Mouse (Mus musculus) intestine, embryonic 15.5 days (tissue): ENCODE measurements around the gene Pde8b. TPM values are rescaled to one million over a fixed set of nuclear protein-coding genes. Genes with fewer than 3 reads are reported as not detected.

Source experiments
- ATAC-seq: fragments of 200-750 bp; cut with Nextera tagmentation; 2 replicates; pipeline ENCODE4 v1.8.0; 2017; ENCODE audit warnings: moderate TSS enrichment, moderate library complexity
- H3K27ac ChIP-seq: fragments of 300-500 bp; sonication (generic); 2 replicates; pipeline ENCODE4 v1.5.1; 2015; ENCODE audit warnings: mild to moderate bottlenecking, inconsistent platforms
- H3K27me3 ChIP-seq: fragments of 300-500 bp; sonication (generic); replicated peaks from 2 replicates; pipeline ENCODE4 v1.6.1; 2015; ENCODE audit warnings: inconsistent platforms
- H3K36me3 ChIP-seq: fragments of 300-500 bp; sonication (generic); 2 replicates; pipeline ENCODE4 v1.6.1; 2015; ENCODE audit warnings: inconsistent platforms
- H3K4me1 ChIP-seq: fragments of 300-500 bp; sonication (generic); replicated peaks from 2 replicates; pipeline ENCODE4 v1.6.1; 2015; ENCODE audit warnings: inconsistent platforms
- H3K4me2 ChIP-seq: fragments of 300-500 bp; sonication (generic); replicated peaks from 2 replicates; pipeline ENCODE4 v1.6.1; 2015; ENCODE audit warnings: mild to moderate bottlenecking, inconsistent platforms
- H3K4me3 ChIP-seq: fragments of 300-500 bp; sonication (generic); replicated peaks from 2 replicates; pipeline ENCODE4 v1.5.1; 2015; ENCODE audit warnings: inconsistent platforms
- H3K9ac ChIP-seq: fragments of 300-500 bp; sonication (generic); 2 replicates; pipeline ENCODE4 v1.6.1; 2015; ENCODE audit warnings: inconsistent platforms
- H3K9me3 ChIP-seq: fragments of 300-500 bp; sonication (generic); 2 replicates; pipeline ENCODE4 v1.6.1; 2016; ENCODE audit warnings: inconsistent platforms
- WGBS: fragments of 180-500 bp; shearing (Covaris S2); methylation state at CpG from one replicate; pipeline ENCODE4 v1.1.7; 2015; 5-methylcytosine and 5-hydroxymethylcytosine counted together
- polyA plus RNA-seq: library from polyadenylated mRNA; unstranded; fragments of >200 nt; fragmentation: Nextera tagmentation; extraction: Ambion mirVana; gene quantifications from 2 replicates; pipeline ENCODE4 v1.2.1, GENCODE M21; 2015

Gene Pde8b
- polyA plus RNA-seq, 1 experiment from 2014 or later = 9.5 TPM

GRCm38 (mm10) chr13:95055742-95056388 lies 194.3 kb downstream of the Pde8b start:
- WGBS = 89% methylated on average over 1 of the region's 1 CpGs
- no peaks in the 10 kb centered on the region for H3K9me3 ChIP-seq
- H3K27ac ChIP-seq = no peak overlapping the region
- no peak overlapping the region for H3K9ac ChIP-seq
- H3K27me3 ChIP-seq = no peaks in the 10 kb centered on the region
- no peaks in the 10 kb centered on the region for H3K4me1 ChIP-seq
- H3K36me3 ChIP-seq = no peaks in the 10 kb centered on the region
- H3K4me2 ChIP-seq = no peak overlapping the region
- no peak for ATAC-seq
- H3K4me3 ChIP-seq = no peak overlapping the region

GRCm38 (mm10) chr13:95052421-95052820 lies 197.7 kb downstream of the Pde8b start:
- H3K36me3 ChIP-seq = no peaks in the 10 kb centered on the region
- no peak overlapping the region for H3K27ac ChIP-seq
- no peaks in the 10 kb centered on the region for H3K4me1 ChIP-seq
- H3K9ac ChIP-seq = no peak overlapping the region
- H3K4me2 ChIP-seq = no peak overlapping the region
- H3K4me3 ChIP-seq = no peak overlapping the region
- 78% methylated on average over 3 of the region's 3 CpGs for WGBS
- no peak for ATAC-seq
- no peaks in the 10 kb centered on the region for H3K9me3 ChIP-seq
- H3K27me3 ChIP-seq = no peaks in the 10 kb centered on the region

GRCm38 (mm10) chr13:95050398-95050797 lies 199.7 kb downstream of the Pde8b start:
- WGBS = 80% methylated on average over 4 of the region's 4 CpGs
- Histone ChIP-seq H3K4me3 (no peak overlapping the region), H3K4me1 (no peaks in the 10 kb centered on the region), H3K9me3 (no peaks in the 10 kb centered on the region), H3K27ac (no peak overlapping the region), H3K36me3 (no peaks in the 10 kb centered on the region), H3K9ac (no peak overlapping the region), H3K27me3 (no peaks in the 10 kb centered on the region), H3K4me2 (no peak overlapping the region)
- ATAC-seq = no peak

GRCm38 (mm10) chr13:95044108-95044507 lies 206.0 kb downstream of the Pde8b start:
- H3K4me2 ChIP-seq = no peak overlapping the region
- no peak overlapping the region for H3K9ac ChIP-seq
- no peaks in the 10 kb centered on the region for H3K9me3 ChIP-seq
- H3K27ac ChIP-seq = no peak overlapping the region
- no peak overlapping the region for H3K4me3 ChIP-seq
- no peaks in the 10 kb centered on the region for H3K27me3 ChIP-seq
- 21% methylated on average over 1 of the region's 1 CpGs for WGBS
- no peaks in the 10 kb centered on the region for H3K4me1 ChIP-seq
- no peaks in the 10 kb centered on the region for H3K36me3 ChIP-seq
- no peak for ATAC-seq

GRCm38 (mm10) chr13:95040140-95040738 lies 209.9 kb downstream of the Pde8b start:
- H3K36me3 ChIP-seq = no peaks in the 10 kb centered on the region
- 89% methylated on average over 9 of the region's 9 CpGs for WGBS
- H3K27me3 ChIP-seq = no peaks in the 10 kb centered on the region
- no peaks in the 10 kb centered on the region for H3K4me1 ChIP-seq
- H3K27ac ChIP-seq = no peak overlapping the region
- no peak overlapping the region for H3K4me3 ChIP-seq
- H3K9ac ChIP-seq = no peak overlapping the region
- H3K4me2 ChIP-seq = no peak overlapping the region
- no peak for ATAC-seq
- no peaks in the 10 kb centered on the region for H3K9me3 ChIP-seq

- 36% methylated on average over 4 of the region's 4 CpGs for WGBS
- no peak for ATAC-seq
Measured at GRCm38 (mm10) chr13:95038200-95038599, 211.9 kb downstream of the Pde8b start.

GRCm38 (mm10) chr13:95034715-95035114 lies 215.4 kb downstream of the Pde8b start:
- no peak overlapping the region for H3K4me3 ChIP-seq
- no peak overlapping the region for H3K27ac ChIP-seq
- ATAC-seq = no peak
- H3K4me2 ChIP-seq = no peak overlapping the region
- 0 out of 2 replicates have a peak, but pooled peaks cover 2% of the 10 kb centered on the region for H3K4me1 ChIP-seq
- H3K36me3 ChIP-seq = no peaks in the 10 kb centered on the region
- 71% methylated on average over 2 of the region's 2 CpGs for WGBS
- H3K9me3 ChIP-seq = no peaks in the 10 kb centered on the region
- no peaks in the 10 kb centered on the region for H3K27me3 ChIP-seq
- no peak overlapping the region for H3K9ac ChIP-seq

More at GRCm38 (mm10) chr13:95038200-95038599, 211.9 kb downstream of the Pde8b start:
- Histone ChIP-seq H3K9ac (no peak overlapping the region), H3K27ac (no peak overlapping the region), H3K4me1 (no peaks in the 10 kb centered on the region), H3K4me2 (no peak overlapping the region), H3K9me3 (no peaks in the 10 kb centered on the region), H3K27me3 (no peaks in the 10 kb centered on the region), H3K36me3 (no peaks in the 10 kb centered on the region), H3K4me3 (no peak overlapping the region)

GRCm38 (mm10) chr13:95034094-95034493 lies 216.0 kb downstream of the Pde8b start:
- WGBS = 73% methylated on average over 9 of the region's 9 CpGs
- H3K4me3 ChIP-seq = no peak overlapping the region
- ATAC-seq = no peak
- 0 out of 2 replicates have a peak, but pooled peaks cover 2% of the 10 kb centered on the region for H3K4me1 ChIP-seq
- no peaks in the 10 kb centered on the region for H3K9me3 ChIP-seq
- H3K27ac ChIP-seq = no peak overlapping the region
- no peak overlapping the region for H3K4me2 ChIP-seq
- H3K36me3 ChIP-seq = no peaks in the 10 kb centered on the region
- no peaks in the 10 kb centered on the region for H3K27me3 ChIP-seq
- H3K9ac ChIP-seq = no peak overlapping the region

- Histone ChIP-seq H3K27ac (peak overlapping the region; percentile 49; the same call in 1 of the 2 replicates), H3K4me3 (no peak overlapping the region), H3K9ac (no peak overlapping the region), H3K4me1 (0 out of 2 replicates have a peak, but pooled peaks cover 2% of the 10 kb centered on the region), H3K27me3 (no peaks in the 10 kb centered on the region), H3K4me2 (no peak overlapping the region), H3K9me3 (no peaks in the 10 kb centered on the region), H3K36me3 (no peaks in the 10 kb centered on the region; the same call in 1 of the 2 replicates)
- 77% methylated on average over 6 of the region's 6 CpGs for WGBS
- peak; percentile 58 for ATAC-seq
Measured at GRCm38 (mm10) chr13:95032973-95033372, 217.2 kb downstream of the Pde8b start.

- no peaks in the 10 kb centered on the region for H3K9me3 ChIP-seq
- ATAC-seq = peak; percentile 88
- 0 out of 2 replicates have a peak overlapping the region, but pooled peaks have one; percentile 24 for H3K4me2 ChIP-seq
- 0 out of 2 replicates have a peak, but pooled peaks cover 2% of the 10 kb centered on the region for H3K4me1 ChIP-seq
- H3K27me3 ChIP-seq = no peaks in the 10 kb centered on the region
- no peak overlapping the region for H3K4me3 ChIP-seq
- no peaks in the 10 kb centered on the region; the same call in 1 of the 2 replicates for H3K36me3 ChIP-seq
- H3K27ac ChIP-seq = peak overlapping the region; percentile 49
- H3K9ac ChIP-seq = no peak overlapping the region
- 53% methylated on average over 17 of the region's 17 CpGs for WGBS
Measured at GRCm38 (mm10) chr13:95032127-95032831, 217.9 kb downstream of the Pde8b start.

- Histone ChIP-seq H3K27ac (no peak overlapping the region), H3K4me3 (no peak overlapping the region), H3K4me1 (0 out of 2 replicates have a peak, but pooled peaks cover 2% of the 10 kb centered on the region), H3K9ac (no peak overlapping the region), H3K36me3 (no peaks in the 10 kb centered on the region; the same call in 1 of the 2 replicates), H3K4me2 (no peak overlapping the region), H3K9me3 (no peaks in the 10 kb centered on the region), H3K27me3 (no peaks in the 10 kb centered on the region)
- ATAC-seq = no peak
- 91% methylated on average over 6 of the region's 6 CpGs for WGBS
Measured at GRCm38 (mm10) chr13:95030828-95031227, 219.3 kb downstream of the Pde8b start.

- H3K36me3 ChIP-seq = no peaks in the 10 kb centered on the region
Measured at GRCm38 (mm10) chr13:95020216-95020615, 229.9 kb downstream of the Pde8b start.

More at GRCm38 (mm10) chr13:95020216-95020615, 229.9 kb downstream of the Pde8b start:
- Histone ChIP-seq H3K4me2 (no peak overlapping the region), H3K9ac (no peak overlapping the region), H3K4me1 (no peaks in the 10 kb centered on the region), H3K9me3 (no peaks in the 10 kb centered on the region), H3K27ac (no peak overlapping the region), H3K4me3 (no peak overlapping the region), H3K27me3 (no peaks in the 10 kb centered on the region)
- WGBS = 89% methylated on average over 6 of the region's 6 CpGs
- no peak for ATAC-seq
